Mouse (Mus musculus) heart, embryonic 11.5 days (tissue): ENCODE data around the gene Cabp1. TPM values are rescaled to one million over a fixed set of nuclear protein-coding genes. Genes with fewer than 3 reads are reported as not detected.
A peak's percentile ranks its signal among the peaks of the same experiment; 100 is the strongest.

ENCODE experiments used
- ATAC-seq: fragments of 200-750 bp; cut with Nextera tagmentation; replicated peaks from 2 replicates; pipeline ENCODE4 v1.8.0; 2017; ENCODE audit warnings: moderate library complexity; ENCODE audit not compliant: insufficient number of reproducible peaks, low FRiP score, low TSS enrichment
- H3K27ac ChIP-seq: fragments of 300-500 bp; sonication (generic); 2 replicates; pipeline ENCODE4 v1.5.1; 2014; ENCODE audit warnings: mild to moderate bottlenecking, low read depth, low read length
- H3K27me3 ChIP-seq: fragments of 300-500 bp; sonication (generic); 2 replicates; pipeline ENCODE4 v1.6.1; 2014; ENCODE audit warnings: mild to moderate bottlenecking, low read length, mixed read lengths; ENCODE audit not compliant: control insufficient read depth, insufficient read depth
- H3K36me3 ChIP-seq: fragments of 300-500 bp; sonication (generic); 2 replicates; pipeline ENCODE4 v1.6.1; 2014; ENCODE audit warnings: mild to moderate bottlenecking, low read length, moderate library complexity, mixed read lengths; ENCODE audit not compliant: control insufficient read depth, insufficient read depth
- H3K4me1 ChIP-seq: fragments of 300-500 bp; sonication (generic); 2 replicates; pipeline ENCODE4 v1.6.1; 2014; ENCODE audit warnings: low read length; ENCODE audit not compliant: control insufficient read depth, insufficient read depth
- H3K4me2 ChIP-seq: fragments of 300-500 bp; sonication (generic); 2 replicates; pipeline ENCODE4 v1.6.1; 2014; ENCODE audit warnings: mild to moderate bottlenecking, moderate library complexity
- H3K4me3 ChIP-seq: fragments of 300-500 bp; sonication (generic); 2 replicates; pipeline ENCODE4 v1.5.1; 2014; ENCODE audit warnings: low read depth, low read length
- H3K9ac ChIP-seq: fragments of 300-500 bp; sonication (generic); 2 replicates; pipeline ENCODE4 v1.6.1; 2014; ENCODE audit warnings: mild to moderate bottlenecking, low read depth, low read length, moderate library complexity
- H3K9me3 ChIP-seq: fragments of 300-500 bp; sonication (generic); replicated peaks from 2 replicates; pipeline ENCODE4 v1.6.1; 2016; ENCODE audit warnings: low read length; ENCODE audit not compliant: control insufficient read depth
- WGBS: fragments of 180-500 bp; shearing (Covaris S2); extraction: QIAGEN DNeasy Blood & Tissue Kit; methylation state at CpG from one replicate; pipeline ENCODE4 v1.1.7; 2014; ENCODE audit not compliant: insufficient replicate concordance; 5-methylcytosine and 5-hydroxymethylcytosine counted together
- polyA plus RNA-seq: library from polyadenylated mRNA; unstranded; fragments of >200 nt; fragmentation: Nextera tagmentation; extraction: Ambion mirVana; gene quantifications from 2 replicates; pipeline ENCODE4 v1.2.1, GENCODE M21; 2014

Gene Cabp1
- polyA plus RNA-seq, 1 experiment from 2014 or later: 0.63 TPM

GRCm38 (mm10) chr5:115187188-115188131 lies 6.7 kb downstream of the Cabp1 start:
- peaks cover 26% of the 10 kb centered on the region for H3K4me1 ChIP-seq
- peak; percentile 71 for ATAC-seq
- H3K27me3 ChIP-seq: peaks cover 35% of the 10 kb centered on the region

DNA sequence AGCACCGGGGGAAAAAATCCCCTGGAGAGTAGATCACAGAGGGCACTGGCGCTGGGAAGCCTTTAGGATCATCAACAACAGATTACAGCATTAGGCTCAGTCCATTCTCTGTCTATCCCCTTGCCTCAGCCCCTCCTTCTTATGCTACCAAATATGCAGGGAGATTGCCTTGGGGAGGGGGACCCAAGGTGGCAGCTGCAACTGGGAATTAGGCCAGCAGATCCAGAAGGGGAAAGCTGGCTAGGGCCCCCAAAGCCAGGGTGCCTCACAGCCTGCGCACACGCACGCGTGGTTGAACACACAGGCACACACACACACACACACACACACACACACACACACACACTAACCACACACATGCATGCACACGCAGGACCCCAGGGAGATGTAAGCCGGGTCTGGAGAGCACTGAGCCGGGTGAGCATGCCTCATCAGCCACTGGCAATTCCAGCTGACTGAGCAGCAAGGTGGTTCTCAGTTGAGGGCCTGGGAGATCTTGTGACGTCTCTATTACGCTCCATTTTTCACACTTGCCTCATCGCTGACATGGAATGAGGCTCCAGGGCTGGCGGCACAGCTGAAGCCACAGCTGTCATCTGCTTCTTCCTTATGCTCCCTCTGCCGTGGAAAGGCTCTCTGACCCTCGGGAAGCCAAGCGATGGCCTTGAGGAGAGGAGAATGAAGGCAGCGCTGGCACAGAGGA lies 7.7 kb downstream of the Cabp1 start:
- H3K4me3 ChIP-seq: 0 out of 2 replicates have a peak overlapping the region, but pooled peaks have one; percentile 1
- ATAC-seq: no peak

More at GRCm38 (mm10) chr5:115187188-115188131, 6.7 kb downstream of the Cabp1 start:
- Histone ChIP-seq H3K9me3 (no peaks in the 10 kb centered on the region), H3K4me2 (peak overlapping the region; percentile 52), H3K36me3 (no peaks in the 10 kb centered on the region), H3K4me3 (0 out of 2 replicates have a peak overlapping the region, but pooled peaks have one; percentile 1), H3K9ac (no peak overlapping the region), H3K27ac (peak overlapping the region; percentile 47)
- 16% methylated on average over 26 of the region's 26 CpGs for WGBS

GRCm38 (mm10) chr5:115184726-115185125 lies 9.5 kb downstream of the Cabp1 start:
- no peak for ATAC-seq
- 0 out of 2 replicates have a peak overlapping the region, but pooled peaks have one; percentile 1 for H3K4me3 ChIP-seq

More for the DNA sequence above, 7.7 kb downstream of the Cabp1 start:
- H3K4me2 ChIP-seq: peak overlapping the region; percentile 52
- WGBS: 39% methylated on average over 17 of the region's 17 CpGs
- H3K9ac ChIP-seq: no peak overlapping the region
- H3K9me3 ChIP-seq: no peaks in the 10 kb centered on the region
- H3K4me1 ChIP-seq: peaks cover 33% of the 10 kb centered on the region
- H3K27me3 ChIP-seq: peaks cover 26% of the 10 kb centered on the region
- no peak overlapping the region for H3K27ac ChIP-seq
- H3K36me3 ChIP-seq: no peaks in the 10 kb centered on the region

GRCm38 (mm10) chr5:115183482-115183881 lies 10.7 kb downstream of the Cabp1 start:
- Histone ChIP-seq H3K36me3 (no peaks in the 10 kb centered on the region), H3K27me3 (0 out of 2 replicates have a peak, but pooled peaks cover 3% of the 10 kb centered on the region), H3K9me3 (no peaks in the 10 kb centered on the region), H3K9ac (no peak overlapping the region), H3K4me1 (peaks cover 37% of the 10 kb centered on the region), H3K27ac (no peak overlapping the region), H3K4me2 (no peak overlapping the region), H3K4me3 (no peak overlapping the region)
- 43% methylated on average over 10 of the region's 10 CpGs for WGBS
- ATAC-seq: no peak

More at GRCm38 (mm10) chr5:115184726-115185125, 9.5 kb downstream of the Cabp1 start:
- H3K4me1 ChIP-seq: peaks cover 37% of the 10 kb centered on the region
- H3K27me3 ChIP-seq: peaks cover 8% of the 10 kb centered on the region
- no peaks in the 10 kb centered on the region for H3K36me3 ChIP-seq
- no peak overlapping the region; the same call in 1 of the 2 replicates for H3K9ac ChIP-seq
- 14% methylated on average over 15 of the region's 15 CpGs for WGBS
- peak overlapping the region; percentile 45 for H3K4me2 ChIP-seq
- H3K27ac ChIP-seq: no peak overlapping the region
- H3K9me3 ChIP-seq: no peaks in the 10 kb centered on the region

GRCm38 (mm10) chr5:115182925-115183324 lies 11.3 kb downstream of the Cabp1 start:
- 67% methylated on average over 8 of the region's 8 CpGs for WGBS
- H3K36me3 ChIP-seq: no peaks in the 10 kb centered on the region
- no peak overlapping the region for H3K9ac ChIP-seq
- no peak for ATAC-seq
- H3K4me3 ChIP-seq: no peak overlapping the region
- no peak overlapping the region for H3K4me2 ChIP-seq
- H3K4me1 ChIP-seq: peaks cover 37% of the 10 kb centered on the region
- H3K27me3 ChIP-seq: 0 out of 2 replicates have a peak, but pooled peaks cover 3% of the 10 kb centered on the region
- H3K27ac ChIP-seq: no peak overlapping the region
- no peaks in the 10 kb centered on the region for H3K9me3 ChIP-seq

GRCm38 (mm10) chr5:115181248-115181940 lies 12.8 kb downstream of the Cabp1 start:
- Histone ChIP-seq H3K4me2 (0 out of 2 replicates have a peak overlapping the region, but pooled peaks have one; percentile 7), H3K27me3 (no peaks in the 10 kb centered on the region), H3K9ac (no peak overlapping the region), H3K4me3 (no peak overlapping the region), H3K36me3 (no peaks in the 10 kb centered on the region), H3K9me3 (no peaks in the 10 kb centered on the region), H3K4me1 (peaks cover 25% of the 10 kb centered on the region), H3K27ac (peak overlapping the region; percentile 30)
- WGBS: 57% methylated on average over 13 of the region's 13 CpGs
- ATAC-seq: 0 out of 2 replicates have a peak, but pooled peaks have one; percentile 31

- Histone ChIP-seq H3K4me3 (no peak overlapping the region), H3K27me3 (no peaks in the 10 kb centered on the region)
- 91% methylated on average over 11 of the region's 11 CpGs for WGBS
These were observed 14.6 kb downstream of the Cabp1 start for GRCm38 (mm10) chr5:115179596-115179995.

GRCm38 (mm10) chr5:115177866-115178265 lies 16.3 kb downstream of the Cabp1 start:
- Histone ChIP-seq H3K4me2 (no peak overlapping the region), H3K36me3 (no peaks in the 10 kb centered on the region), H3K4me3 (no peak overlapping the region), H3K9me3 (no peaks in the 10 kb centered on the region), H3K27ac (no peak overlapping the region), H3K9ac (no peak overlapping the region), H3K27me3 (no peaks in the 10 kb centered on the region), H3K4me1 (peaks cover 14% of the 10 kb centered on the region)
- 82% methylated on average over 6 of the region's 6 CpGs for WGBS
- no peak for ATAC-seq

More at GRCm38 (mm10) chr5:115179596-115179995, 14.6 kb downstream of the Cabp1 start:
- Histone ChIP-seq H3K4me2 (no peak overlapping the region), H3K9me3 (no peaks in the 10 kb centered on the region), H3K4me1 (peaks cover 20% of the 10 kb centered on the region), H3K27ac (no peak overlapping the region), H3K36me3 (no peaks in the 10 kb centered on the region), H3K9ac (no peak overlapping the region)
- ATAC-seq: no peak
